7 mouse cellular contexts compared by ENCODE assay signal in genomic region chr7:126676207-126676606, GRCm38 (mm10). TPM values are rescaled to one million over a fixed set of nuclear protein-coding genes. Genes with fewer than 3 reads are reported as not detected.
A peak's percentile ranks its signal among the peaks of the same experiment; 100 is the strongest.
DNase-seq lines count a peak whose midpoint lies in the region; ATAC-seq lines count a peak whose summit lies in the region.

Sult1a1 (minus strand) TSS chr7:126676432.

- H3K4me3 ChIP-seq in kidney, embryonic 14.5 days (ENCODE audit: low read length): no peak within 1 kb of the TSS
- no peak within 1 kb of the TSS; the same call in 1 of the 2 replicates for H3K4me3 ChIP-seq in stomach, embryonic 15.5 days (replicated peaks)

- no peaks in the 10 kb centered on the region for H3K27me3 ChIP-seq in kidney, embryonic 14.5 days (ENCODE audit: control insufficient read depth, insufficient read depth, low read length)
- no peaks in the 10 kb centered on the region for H3K27me3 ChIP-seq in stomach, embryonic 15.5 days (replicated peaks)

- WGBS in kidney, embryonic 14.5 days: 84% methylated on average over 1 of the region's 1 CpGs
- WGBS in stomach, embryonic 15.5 days: 64% methylated on average over 1 of the region's 1 CpGs

- ATAC-seq in kidney, embryonic 14.5 days (ENCODE audit: low FRiP score, low TSS enrichment): 0 out of 2 replicates have a peak, but pooled peaks have one; percentile 35
- ATAC-seq in stomach, embryonic 15.5 days (ENCODE audit: insufficient read depth, low FRiP score, low read depth): no peak

- no peaks in the 10 kb centered on the region for H3K9me3 ChIP-seq in kidney, embryonic 14.5 days (ENCODE audit: control insufficient read depth, low read length)
- no peaks in the 10 kb centered on the region for H3K9me3 ChIP-seq in stomach, embryonic 15.5 days

- no peak within 1 kb of the TSS; the same call in 1 of the 2 replicates for H3K27ac ChIP-seq in kidney, embryonic 14.5 days (ENCODE audit: low read depth, low read length)
- H3K27ac ChIP-seq in stomach, embryonic 15.5 days: peak within 1 kb of the TSS; percentile 23; the same call in 1 of the 2 replicates

- H3K4me1 ChIP-seq in kidney, embryonic 14.5 days (ENCODE audit: control insufficient read depth, insufficient read depth, low read length): no peaks in the 10 kb centered on the region
- no peaks in the 10 kb centered on the region for H3K4me1 ChIP-seq in stomach, embryonic 15.5 days

- DNase-seq in thymus, postnatal 0 days (ENCODE audit: low spot score): no peak
- no peak for DNase-seq in thymus, postnatal 4 days
- DNase-seq in gastrocnemius, postnatal 4 days (ENCODE audit: low spot score in 2 of 2): no peak
- DNase-seq in layer of hippocampus, adult 8-10 months (ENCODE audit: low spot score in 2 of 2): no peak
- DNase-seq in spleen, postnatal 14 days (ENCODE audit: low spot score in 2 of 2): no peak

- H3K4me2 ChIP-seq in kidney, embryonic 14.5 days (replicated peaks; ENCODE audit: low read depth, low read length): no peak within 1 kb of the TSS
- no peak within 1 kb of the TSS for H3K4me2 ChIP-seq in stomach, embryonic 15.5 days

- no peak within 1 kb of the TSS; the same call in 1 of the 2 replicates for H3K9ac ChIP-seq in kidney, embryonic 14.5 days (ENCODE audit: low read depth, low read length)
- no peak within 1 kb of the TSS for H3K9ac ChIP-seq in stomach, embryonic 15.5 days

- peaks cover 17% of the 10 kb centered on the region; the same call in 1 of the 2 replicates for H3K36me3 ChIP-seq in kidney, embryonic 14.5 days (ENCODE audit: control insufficient read depth, insufficient read depth, low read length)
- H3K36me3 ChIP-seq in stomach, embryonic 15.5 days: peaks cover 18% of the 10 kb centered on the region

RNA-seq across cellular contexts. Expression of gene Sult1a1, which starts in this region (rescaled TPM):
- polyA plus RNA-seq in thymus, postnatal 0 days (2015; fragmentation: Nextera tagmentation; extraction: Ambion mirVana): 8.5 and 11.0 TPM in 2 replicates
- total RNA-seq in gastrocnemius, postnatal 4 days (2021): 10 to 100 TPM; 13.1 to 14.2 TPM
- 5.2 and 6.3 TPM in 2 replicates for polyA plus RNA-seq in kidney, embryonic 14.5 days (2014; fragmentation: Nextera tagmentation; extraction: Ambion mirVana)
- polyA plus RNA-seq in stomach, embryonic 15.5 days (2015; fragmentation: Nextera tagmentation; extraction: Ambion mirVana): 7.1 and 9.7 TPM in 2 replicates
- total RNA-seq in layer of hippocampus, adult 8-10 months (2022): 10 to 100 TPM in 1 of 4 experiments, 1 to 10 TPM in 3; 6.6 to 13.0 (median 8.6) TPM
